Mouse (Mus musculus) liver (tissue): ENCODE results near the gene Uggt1.

Experiments
- DNase-seq: peaks from one replicate; pipeline ENCODE4 v3.0.0-alpha.2; 2020; ENCODE audit warnings: mixed read lengths

The Uggt1 gene

GRCm38 (mm10) chr1:36112665-36113064 is 131.9 kb downstream of the Uggt1 start:
- no peak for DNase-seq

GRCm38 (mm10) chr1:36109987-36110386 is 134.5 kb downstream of the Uggt1 start:
- DNase-seq, result no peak

GRCm38 (mm10) chr1:36105917-36106706 is 138.4 kb downstream of the Uggt1 start:
- DNase-seq, result no peak

GRCm38 (mm10) chr1:36100371-36100770 is 144.1 kb downstream of the Uggt1 start:
- no peak for DNase-seq

GRCm38 (mm10) chr1:36098432-36098831 is 146.1 kb downstream of the Uggt1 start:
- no peak for DNase-seq

- DNase-seq, result peak; percentile 90
Measured at GRCm38 (mm10) chr1:36095423-36096272, 148.9 kb downstream of the Uggt1 start.

- no peak for DNase-seq
Measured at GRCm38 (mm10) chr1:36093741-36094140, 150.8 kb downstream of the Uggt1 start.

- DNase-seq, result peak; percentile 82
Measured at GRCm38 (mm10) chr1:36091246-36091645, 153.3 kb downstream of the Uggt1 start.

GRCm38 (mm10) chr1:36090722-36091110 is 153.8 kb downstream of the Uggt1 start:
- peak; percentile 82 for DNase-seq
